Mouse (Mus musculus): ENCODE measurements around the gene Syndig1l.

DNA sequence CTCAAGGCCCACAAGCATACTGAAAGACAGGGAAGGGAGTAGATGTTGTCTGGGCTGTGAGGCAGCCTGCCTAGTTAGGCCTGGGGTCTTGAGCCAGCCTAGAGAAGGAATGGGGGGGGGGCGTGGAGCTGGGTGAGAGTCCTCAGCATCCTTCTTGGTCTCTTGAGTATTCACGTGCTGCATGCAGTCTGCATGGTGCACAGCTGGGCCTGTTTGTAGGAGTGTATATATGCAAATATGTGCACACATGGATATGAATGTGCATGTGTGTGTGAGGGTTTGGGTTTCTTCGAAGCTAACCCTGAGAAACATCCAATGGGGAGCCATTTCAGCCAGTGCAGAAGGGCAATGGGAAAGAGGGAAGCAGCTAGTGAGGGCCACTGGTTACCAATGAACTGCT is 22.6 kb downstream of the Syndig1l start:
- TF ChIP-seq CTCF (IDR thresholded peaks at IDR 0.05; ENCODE audit: low read depth) (no peak), EP300 (optimal IDR thresholded peaks at IDR 0.05) (no peak)

Measured in stomach, postnatal 0 days (tissue).